Mouse (Mus musculus) kidney, postnatal 14 days (tissue): ENCODE measurements at regions not wholly inside any gene's neighbourhood (a gene's known extent, or its start where the extent isn't known, plus 50 kb on each side); places are given as distances from the start of the nearest gene placed in this dataset.
A peak's percentile ranks its signal among the peaks of the same experiment; 100 is the strongest.
"Not testable (repeated sequence)": the region's sequence is repeated elsewhere in the genome, so short reads cannot be mapped to it uniquely, and the experiment has no call there.

Experiments
- DNase-seq: peaks from one replicate; pipeline ENCODE4 v3.0.0; 2022; ENCODE audit warnings: mixed read lengths

DNA sequence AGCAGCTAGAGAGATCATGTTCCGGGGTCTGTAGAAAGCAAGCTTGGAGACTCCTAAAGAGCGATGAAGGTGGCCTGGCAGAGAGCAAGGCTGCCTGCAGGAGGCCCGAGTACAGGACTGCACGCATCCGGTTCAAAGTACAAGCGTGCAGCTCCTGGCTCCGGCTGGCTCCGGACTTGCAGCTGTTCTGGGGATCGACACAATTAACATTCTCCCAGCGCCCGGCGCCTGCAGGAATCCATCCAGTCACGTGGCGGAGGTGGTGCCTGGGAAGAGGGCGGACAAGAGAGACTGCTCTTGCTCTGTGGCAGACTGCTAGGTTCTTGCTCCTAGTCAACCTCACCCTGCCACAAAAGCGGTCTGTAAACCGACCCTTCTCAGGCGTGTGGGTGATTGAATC is 86.9 kb downstream of the Bdh1 start:
- peak; percentile 93 for DNase-seq

DNA sequence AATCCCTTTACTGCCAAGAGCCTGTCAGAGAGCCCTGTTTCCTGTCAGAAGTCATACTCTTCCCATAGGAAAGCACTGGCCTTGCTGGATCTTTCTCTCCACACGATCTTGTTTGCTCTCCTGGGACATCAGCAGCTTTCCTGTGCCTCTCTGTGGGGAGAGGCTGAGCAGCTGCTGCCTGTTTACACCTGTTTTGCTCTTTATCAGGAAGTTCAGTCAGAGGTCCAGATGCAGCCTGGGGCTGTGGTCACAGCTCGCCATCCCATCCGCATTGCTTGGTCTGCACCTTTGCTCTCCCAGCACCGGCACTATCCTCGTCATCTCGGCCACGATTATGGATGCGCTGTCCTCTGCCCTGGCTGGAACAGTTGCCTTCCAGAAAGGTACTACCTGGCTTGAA is 88.0 kb downstream of the Bdh1 start:
- no peak for DNase-seq

DNA sequence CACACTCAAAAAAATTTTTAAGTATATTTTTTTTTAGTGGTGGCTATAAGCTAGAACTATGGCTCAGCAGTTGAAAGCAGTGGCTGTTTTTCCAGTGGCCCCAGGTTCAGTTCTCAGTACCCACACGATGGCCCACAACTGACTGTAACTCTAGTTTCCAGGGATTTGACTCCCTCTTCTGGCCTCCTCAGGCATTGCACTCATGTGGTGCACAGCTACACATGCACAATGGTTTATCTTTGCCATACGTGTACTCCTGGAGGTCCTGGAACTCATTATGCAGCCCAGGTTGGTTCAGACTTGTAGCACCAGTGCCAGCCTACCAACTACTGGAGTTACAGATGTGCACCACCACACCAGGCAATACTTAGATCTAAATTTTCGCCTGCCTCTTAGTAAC is 96.7 kb downstream of the Bdh1 start:
- no peak for DNase-seq

DNA sequence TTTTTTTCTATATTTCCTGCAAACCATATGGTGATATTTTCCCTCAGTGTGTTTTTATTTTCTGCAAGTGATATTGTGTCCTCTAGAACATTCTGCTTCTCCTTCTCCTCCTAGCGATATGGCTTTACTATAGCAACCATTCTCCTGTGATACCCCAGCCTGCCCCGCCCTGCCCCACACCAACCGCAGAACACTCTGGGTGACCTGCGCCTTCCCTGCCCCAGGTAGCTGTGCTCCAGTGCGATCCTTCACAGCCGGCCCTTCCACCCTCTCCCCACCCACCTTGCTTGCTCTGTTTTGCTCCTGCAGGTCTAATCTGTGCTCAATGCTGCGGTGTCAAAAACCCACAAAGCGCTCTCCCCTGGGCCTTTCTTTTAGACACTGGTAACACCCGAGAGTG is 98.0 kb downstream of the Bdh1 start:
- no peak for DNase-seq

DNA sequence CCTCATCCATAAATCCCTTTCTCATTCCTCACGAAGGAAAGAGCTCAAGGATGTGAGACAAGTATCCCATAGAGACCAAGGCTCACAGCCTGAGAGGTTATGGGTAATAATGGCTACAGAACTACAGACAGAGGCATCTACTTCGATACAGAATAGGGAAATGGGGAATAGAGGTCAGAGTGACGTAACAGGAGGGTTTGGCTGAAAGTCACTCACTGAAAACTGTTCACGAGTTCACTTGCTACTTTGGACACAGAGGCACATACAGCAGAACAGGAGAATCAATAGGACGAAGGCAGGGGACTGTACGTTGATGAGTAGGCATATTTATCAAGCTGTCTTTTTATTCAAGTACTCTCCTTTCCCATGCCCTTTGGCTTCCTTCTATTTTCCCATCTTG is 99.7 kb downstream of the Bdh1 start:
- no peak for DNase-seq

DNA sequence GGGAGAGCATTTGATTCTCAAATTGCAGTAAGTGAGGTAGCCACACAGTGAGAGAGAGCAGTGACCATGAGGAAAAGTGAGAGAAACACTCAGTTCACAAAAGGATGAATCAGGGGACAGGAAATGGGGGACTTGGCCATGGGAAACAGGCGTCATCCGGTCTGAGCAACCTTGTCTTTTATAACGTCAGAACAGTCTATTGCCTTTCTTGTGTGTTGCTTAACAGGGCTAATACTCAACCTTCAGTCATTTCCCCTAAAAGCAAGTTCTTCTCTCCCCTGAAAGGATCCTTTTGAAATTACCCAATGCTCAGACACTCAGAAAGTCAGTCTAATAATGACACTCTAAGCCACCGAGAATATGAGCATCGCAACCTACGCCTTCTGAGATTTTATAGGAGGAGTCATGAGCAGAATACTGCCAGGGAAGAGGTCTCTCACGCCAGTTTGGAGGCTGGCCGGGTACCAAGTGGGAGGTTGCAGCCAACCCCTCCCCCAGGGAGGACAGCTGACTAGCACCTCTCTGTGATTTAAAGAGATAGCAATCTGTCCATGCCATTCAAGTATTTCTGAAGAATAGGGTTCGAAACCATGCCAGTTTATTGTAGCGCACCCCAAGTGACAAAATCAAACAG is 104.7 kb downstream of the Bdh1 start:
- peak; percentile 31 for DNase-seq

DNA sequence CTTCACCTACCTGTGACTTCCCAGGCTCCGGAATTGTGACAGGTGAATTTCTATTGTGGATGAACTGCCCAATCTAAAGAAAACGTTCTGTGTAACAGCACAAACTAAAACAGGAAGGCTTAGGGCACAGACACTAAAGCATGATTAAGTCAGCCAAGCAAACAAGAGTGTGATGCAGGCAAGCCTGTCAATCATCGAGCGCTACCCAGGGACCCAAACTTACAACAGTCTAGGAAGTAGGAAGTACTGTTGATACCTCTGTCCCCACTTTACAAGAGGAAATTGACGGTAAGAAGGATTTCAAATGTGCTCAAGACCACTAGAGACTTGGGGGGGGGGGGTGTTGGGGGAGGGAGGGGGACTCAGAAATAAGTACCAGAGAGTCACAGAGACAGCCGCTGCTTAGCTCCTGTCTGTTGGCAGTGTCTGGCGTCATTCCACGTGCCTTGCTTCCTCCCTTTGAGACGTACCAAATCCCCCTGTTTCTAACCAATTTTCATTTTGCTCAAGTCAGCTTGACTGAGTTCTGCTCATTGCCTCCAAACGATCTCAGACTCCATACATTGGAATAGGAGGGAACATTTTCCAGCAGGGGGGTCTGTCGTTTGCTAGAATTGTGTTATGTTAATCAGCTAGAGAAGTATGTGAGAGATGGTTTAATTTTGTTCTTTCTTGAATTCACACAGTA is 106.7 kb downstream of the Bdh1 start:
- no peak for DNase-seq

DNA sequence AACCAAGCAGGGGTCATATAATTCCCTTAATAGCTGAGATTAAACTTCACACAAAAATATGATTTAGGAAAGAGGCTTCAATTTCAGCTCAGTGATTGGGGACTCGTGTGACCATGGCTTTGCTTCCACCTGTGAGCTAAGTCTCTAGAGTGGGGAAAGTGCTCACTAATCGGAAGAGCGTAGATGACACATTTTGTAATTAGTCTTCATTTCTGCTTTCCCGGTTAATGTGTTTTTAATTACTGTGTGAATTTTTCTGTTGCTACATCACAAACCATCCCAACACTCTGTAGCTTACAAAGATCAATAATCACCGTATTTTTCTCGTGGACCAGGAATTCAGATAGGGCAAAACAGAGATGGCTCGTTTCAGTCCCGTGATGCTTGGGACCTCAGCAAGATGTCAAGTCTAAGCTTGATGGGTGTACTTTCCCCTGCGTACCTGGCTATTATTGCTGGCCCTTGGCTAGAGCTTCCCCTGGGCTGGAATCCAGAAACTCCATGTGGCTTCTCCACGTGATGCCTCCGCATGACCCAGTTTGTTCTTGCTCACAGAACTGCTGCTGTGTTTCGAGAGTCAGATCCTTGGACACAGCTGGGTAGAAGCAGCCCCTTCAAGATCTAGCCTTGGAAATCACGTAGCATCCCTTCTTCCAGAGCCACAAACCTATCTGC is 107.3 kb downstream of the Bdh1 start:
- no peak for DNase-seq

DNA sequence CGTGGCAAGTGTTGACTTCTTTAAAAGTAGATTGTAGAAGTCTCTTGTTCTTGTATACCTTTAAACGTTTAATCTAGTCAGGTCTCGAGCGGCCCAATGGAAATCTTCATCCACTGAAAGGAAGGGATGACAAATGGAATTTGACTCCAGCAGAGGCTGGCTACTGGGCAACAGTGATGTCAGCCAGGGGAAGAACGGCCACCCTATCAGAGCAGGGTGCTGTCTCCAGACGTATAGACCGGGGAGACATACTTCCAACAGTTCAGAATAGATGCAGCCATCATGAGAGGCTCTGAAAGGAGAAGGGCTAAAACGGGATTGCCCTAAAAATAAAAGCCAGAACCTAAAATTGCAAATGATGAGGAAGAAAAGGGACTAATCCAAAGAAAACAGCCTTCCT is 108.0 kb downstream of the Bdh1 start:
- no peak for DNase-seq

DNA sequence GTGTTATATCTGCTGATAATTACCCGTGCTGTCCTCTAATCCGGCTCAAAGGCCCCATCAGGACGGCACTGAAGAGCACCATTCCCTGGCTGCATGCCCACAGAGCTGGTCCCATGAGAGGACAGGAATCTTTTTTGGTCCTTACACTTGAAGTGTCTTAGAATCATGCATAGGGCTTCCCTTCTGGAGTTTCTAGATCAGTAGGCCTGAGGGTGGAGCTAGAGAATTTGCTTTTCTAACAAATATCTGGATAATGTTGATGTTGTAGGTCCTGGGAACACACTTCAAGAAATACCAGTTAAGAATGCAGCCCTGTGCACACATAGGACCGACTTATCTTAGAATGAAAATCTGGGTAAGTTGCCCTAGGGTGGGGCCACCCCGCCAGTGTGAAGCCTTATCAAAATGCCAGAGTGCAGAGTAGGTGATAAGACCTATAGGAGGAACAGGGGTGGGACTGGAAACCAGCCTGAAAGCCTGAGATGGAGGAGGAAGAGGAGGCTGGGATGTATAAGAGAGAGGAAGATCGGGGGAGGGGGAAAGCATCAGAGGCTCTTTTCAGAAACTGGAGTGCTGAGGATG is 111.2 kb downstream of the Bdh1 start:
- DNase-seq: no peak

DNA sequence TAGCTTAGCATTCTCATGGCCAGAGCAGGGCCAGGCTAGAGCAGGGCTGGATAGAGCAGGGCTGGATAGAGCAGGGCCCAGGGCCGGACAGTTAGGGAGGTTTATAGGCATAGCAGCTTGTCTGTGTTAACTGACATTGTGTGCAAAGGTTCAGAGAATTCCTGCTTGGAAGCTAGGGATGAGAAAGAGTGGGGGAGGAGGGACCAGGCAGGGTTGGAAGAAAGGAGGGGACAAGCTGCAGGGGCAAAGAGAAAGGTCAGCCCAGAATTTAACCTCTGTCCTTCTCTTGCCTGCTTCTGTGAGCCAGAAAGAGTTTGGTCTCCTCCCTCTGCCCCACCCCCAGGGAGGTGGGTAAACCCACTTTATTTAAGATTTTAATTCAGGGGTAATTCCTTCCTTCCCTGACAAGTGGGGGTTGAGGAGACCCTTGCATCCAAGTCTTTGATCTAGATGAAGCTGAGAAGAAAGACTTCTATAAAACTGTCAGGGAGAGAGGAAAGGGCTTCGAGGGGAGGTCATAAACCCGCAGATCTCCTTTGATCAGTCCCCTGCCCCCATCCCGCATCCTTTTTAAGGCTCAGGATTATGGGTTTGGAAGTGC is 112.9 kb downstream of the Bdh1 start:
- no peak for DNase-seq

DNA sequence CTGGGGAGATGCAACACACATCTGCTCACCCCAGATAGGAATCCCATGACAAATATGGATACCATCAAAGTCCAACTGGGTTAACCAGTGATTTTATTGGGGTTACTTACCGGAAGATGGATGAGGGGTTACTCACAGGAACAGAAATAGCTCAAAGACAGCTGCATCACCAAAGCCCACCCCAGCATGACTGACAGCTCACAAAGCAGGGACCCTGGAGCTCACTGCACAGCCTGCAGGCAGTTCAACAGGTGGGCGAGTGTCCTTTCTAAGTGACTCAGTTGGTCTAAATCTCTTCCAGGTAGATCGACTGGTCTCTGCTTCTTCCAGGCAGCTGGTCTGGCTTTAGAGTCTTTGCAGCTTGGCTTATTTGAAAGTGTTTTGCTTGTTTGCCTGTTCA is 114.2 kb downstream of the Bdh1 start:
- DNase-seq: no peak

DNA sequence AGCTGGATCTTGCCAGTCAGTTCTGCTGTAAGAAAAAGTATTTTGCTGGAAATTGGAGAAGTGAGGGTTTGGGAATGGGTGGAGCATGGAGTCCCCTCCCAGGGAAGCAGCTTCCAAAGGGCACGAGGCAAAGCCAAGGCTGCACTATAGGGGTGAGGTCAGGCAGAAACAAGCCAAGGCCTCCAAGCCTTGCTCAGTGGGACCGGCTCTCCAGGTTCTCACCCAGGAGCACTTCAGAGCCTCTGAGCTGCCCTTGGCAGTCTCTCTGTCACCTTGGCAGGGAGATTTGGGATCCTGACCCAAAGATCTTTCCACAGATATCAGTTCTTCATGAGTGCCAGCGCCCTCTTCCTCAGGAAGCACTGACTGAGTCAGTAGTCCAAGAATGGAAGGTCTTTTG is 116.5 kb downstream of the Bdh1 start:
- DNase-seq: peak; percentile 10

DNA sequence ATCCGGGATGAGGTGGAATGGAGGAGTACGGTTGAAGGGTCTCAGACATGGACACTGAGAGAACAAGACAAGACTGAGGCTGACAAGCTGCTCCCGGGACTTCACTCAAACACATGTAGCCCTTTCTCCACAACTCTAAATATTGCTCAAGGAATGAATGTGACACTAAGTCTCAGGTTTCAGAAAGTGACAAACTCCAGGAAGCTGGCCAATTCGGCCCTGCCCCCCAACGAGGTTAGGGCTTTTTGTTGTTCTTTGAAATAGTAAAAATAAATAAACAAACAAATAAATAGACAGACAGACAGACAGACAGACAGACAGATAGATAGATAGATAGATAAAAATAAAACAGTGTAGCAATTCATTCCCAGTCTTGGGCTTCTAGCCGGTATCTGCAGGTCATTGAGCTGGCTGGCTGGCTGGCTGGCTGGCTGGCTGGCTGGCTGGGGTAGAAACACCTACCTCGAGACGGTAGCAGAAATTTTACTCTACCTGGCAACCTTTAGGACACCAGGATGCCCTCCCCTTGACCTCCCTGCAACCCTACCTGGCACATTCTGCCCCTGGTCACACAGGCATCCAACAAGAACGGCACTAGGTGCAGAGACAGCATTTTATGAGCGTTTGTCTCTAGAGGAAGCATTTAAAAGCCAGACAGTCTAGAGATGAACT is 119.6 kb upstream of the Dlg1 start:
- no peak for DNase-seq

DNA sequence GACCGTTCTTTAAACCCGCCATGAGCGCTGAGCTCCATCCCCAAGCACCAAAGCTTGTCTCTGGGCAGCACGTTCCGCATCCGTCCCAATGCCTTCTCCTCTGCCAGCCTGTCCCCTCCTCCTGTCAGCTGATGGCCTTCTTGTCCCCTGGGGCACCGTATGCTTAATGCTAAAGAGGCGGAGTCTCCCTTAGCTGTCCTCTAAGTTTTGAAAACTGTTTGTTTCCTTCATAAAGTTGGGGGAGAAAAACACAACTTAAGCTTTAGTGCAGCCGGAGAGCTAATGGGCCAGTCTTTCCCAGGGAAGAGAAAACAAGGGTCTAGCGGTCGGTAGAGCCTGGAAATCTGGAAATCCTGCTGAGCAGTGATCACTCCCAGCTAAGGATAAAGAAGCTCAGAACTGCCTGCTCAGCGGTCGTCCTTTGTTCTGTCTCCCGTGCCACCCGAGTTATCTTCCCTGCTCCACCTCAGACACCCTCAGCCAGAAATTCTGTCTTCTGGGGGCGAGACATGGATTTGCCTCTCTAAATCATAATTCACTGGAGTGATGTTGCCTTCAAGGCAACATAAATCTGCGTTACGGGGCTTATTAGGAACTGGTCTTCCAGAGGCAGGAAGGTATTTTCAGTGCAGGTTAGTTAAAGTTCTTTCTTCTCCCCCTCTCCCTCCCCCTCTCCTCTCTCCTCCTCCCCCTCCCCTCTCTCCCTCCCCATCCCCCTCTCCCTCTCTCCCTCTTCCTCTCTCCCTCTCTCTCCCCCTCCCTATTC is 117.0 kb upstream of the Dlg1 start:
- DNase-seq: no peak

DNA sequence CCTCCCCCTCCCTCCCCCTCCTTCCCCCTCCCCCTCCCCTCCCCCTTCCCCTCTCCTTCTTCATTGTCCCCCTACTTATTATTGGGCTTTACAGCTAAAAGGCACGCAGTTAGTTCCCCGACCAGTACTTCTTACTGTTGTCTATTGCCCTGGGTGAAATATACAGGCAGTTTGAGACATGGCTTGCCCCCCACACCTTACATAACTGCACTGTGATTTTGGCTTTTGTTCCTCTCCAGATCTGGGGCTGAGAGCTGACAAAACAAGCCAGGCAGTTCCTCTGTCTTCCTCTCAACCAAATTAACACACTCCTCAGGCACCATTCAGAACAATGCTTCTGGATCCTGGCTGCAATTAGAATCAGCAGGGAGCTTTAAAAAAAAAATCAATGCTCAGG is 116.4 kb upstream of the Dlg1 start:
- no peak for DNase-seq

DNA sequence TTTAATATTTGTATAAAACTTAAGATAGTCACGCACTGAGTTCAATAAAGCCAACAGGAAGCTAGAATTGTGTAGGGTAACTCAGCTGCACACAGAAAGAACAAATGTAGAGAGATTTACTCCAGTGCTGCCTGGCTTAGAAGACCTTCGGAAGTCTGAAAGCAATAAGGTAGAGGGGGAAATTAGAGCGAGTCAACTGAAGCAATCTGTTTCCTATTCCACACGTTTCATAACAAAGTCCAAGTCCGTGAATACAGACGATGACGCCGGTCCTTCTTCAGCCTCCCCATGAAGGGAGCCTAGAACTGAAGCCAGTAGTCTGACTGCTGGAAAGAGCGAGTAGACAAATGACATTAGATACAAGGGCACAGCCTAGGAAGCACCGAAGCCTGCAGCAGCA is 115.9 kb upstream of the Dlg1 start:
- no peak for DNase-seq

DNA sequence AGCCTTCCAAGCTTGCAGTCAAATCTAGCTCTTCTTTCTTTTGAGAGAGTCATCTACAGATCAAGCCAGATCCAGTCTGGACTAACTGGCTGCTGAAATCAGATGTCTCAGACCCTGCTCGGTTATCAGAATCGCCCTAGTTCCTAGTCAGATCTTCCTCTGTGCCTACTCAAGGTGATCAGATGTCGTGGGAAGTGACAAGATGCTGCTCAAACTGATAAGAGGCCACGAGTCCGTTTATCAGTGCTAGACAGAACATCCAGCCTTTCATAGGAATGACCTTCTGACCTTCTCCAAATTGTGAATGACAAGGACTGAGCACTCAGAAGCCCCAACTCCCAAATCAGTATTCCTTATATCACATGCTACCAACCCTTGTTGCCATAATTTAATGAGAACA is 113.3 kb upstream of the Dlg1 start:
- DNase-seq: no peak

DNA sequence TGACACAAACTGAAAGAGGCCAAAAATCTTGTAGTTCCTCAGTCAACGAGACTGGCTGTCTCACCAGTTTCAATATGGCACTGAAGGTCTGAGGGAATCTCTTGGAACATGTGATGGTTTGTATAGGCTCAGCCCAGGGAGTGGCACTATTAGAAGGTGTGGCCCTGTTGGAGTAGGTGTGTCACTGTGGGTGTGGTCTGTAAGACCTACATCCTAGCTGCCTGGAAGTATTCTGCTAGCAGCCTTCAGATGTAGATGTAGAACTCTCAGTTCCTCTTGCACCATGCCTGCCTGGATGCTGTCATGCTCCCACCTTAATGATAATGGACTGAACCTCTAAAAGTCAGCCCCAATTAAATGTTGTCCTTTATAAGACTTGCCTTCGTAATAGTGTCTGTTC is 112.7 kb upstream of the Dlg1 start:
- not testable (repeated sequence) for DNase-seq

DNA sequence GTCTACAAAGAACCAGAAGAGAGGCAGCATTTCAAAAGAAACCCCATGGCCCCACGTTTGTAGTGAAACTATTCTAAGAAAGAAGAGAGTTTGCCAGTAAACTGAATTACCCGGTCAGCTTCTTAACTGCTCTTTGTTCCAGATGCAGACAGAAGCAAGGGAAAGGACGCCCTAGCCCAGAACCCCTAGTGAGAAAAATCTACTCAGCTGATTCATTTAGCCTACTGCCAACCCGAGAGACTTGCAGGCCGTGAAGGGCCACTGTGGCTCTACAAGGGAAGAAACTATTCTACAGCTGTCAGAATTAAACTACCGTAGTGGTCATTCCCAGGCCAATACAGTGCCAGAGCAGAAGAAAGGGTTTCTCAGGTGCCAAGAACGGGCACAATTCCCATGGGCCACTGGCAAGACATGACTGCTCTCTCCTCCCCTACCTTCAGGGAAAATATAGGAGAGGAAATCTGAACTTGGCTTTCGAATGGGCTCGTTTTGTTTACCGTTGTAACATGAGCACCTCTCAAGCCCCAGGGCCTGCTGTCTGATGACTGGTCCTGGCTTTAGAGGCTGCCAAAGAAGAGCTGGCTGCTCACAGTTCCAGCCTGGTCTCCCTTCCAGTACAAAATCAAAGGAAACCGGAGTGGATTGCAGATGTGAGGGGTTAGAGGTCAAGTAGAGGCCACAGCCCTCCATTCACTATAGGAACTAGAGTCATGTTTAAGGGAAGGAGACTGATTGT is 111.7 kb upstream of the Dlg1 start:
- no peak for DNase-seq

DNA sequence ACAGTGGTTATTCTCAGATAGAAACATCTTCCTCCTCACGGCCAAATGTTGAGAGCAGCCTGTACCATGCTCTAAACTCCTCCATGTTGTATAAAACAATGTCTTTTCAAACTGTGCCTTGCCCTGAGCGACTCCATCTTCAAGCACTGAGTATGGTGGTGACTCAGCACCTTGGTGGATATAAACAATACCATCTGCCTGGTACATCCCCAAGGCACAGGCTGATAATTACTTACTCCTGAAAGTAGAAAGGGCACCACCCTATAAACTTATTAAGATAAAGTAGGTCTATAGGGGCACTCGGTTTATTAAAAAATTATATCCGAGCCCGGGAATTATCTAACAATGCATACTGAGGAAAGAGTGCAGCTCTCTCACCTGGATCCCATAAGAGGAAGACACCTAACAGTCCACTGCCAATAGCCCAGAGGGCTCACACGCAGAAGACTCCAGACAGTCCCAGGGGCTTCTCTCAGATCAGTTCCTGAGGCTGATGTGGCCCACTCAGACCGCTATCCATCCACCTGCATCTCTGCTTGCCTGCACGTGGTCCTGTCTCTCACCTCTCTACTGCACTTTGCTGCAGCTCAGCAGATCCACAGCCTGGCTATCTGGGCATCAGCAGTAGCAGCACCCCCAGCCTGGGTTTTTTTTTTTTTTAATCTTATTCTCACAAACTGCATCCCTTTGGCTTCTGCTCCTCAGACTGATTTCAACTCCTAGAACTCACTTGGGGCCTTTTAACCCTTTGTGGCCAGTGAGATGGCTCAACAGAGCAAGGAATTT is 109.7 kb upstream of the Dlg1 start:
- no peak for DNase-seq
